Mouse (Mus musculus): Measurements from ENCODE around the gene Chmp1a. TPM values are rescaled to one million over a fixed set of nuclear protein-coding genes. Genes with fewer than 3 reads are reported as not detected.

The Chmp1a gene
- total and polyA plus RNA-seq, 3 experiments: 67.5 to 83.2 (median 69.5) TPM

DNA sequence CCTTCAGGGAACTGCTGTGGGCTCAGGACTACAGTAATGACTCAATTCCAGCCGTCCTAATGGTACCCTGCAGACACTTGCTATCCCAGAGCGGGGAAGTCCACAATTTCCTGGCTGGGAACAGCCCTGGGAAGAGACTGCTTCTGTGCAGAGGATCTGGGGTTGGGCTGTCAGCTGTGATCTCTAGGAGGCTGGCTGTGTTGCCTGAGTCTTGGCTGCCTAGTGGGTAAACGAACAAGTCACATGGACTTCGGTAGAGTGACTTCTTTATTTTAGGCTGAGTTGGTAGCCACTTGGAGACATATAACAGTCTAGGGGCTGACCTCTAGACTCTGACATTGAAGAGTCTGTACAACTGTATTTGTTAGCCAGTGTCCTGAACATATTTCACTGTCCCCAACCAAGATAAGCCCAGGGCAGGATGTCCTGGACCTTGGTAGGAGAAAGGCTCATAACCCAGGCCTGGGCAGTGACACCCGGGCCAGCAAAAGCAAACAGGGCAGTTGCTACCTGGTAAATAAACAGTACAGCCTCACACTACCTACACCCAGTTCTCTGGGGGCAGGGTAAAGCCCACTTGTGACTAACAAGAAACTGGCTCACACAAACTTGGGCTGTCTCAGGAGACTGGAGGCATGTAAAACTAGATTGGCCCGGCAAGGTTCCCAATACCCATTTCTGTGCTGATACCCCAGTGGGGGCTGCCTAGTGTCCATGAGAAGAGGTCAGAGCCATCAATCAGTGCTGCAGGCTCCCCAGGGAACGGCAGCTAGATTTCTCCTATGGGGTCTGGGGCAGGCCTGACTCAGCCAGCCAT, 29.8 kb upstream of the Chmp1a start:
- in situ Hi-C loops (cut with MboI; ENCODE audit: low pct_ligation_motif_present, low pct_unique_long_range_greater_than_20kb, low sequenced_read_pairs) (no loop called here), dilution Hi-C loops (cut with MboI; ENCODE audit: extremely low pct_ligation_motif_present, extremely low pct_unique_long_range_greater_than_20kb, low sequenced_read_pairs) (no loop called here)
- Histone ChIP-seq H3K4me1 (ENCODE audit: control insufficient read depth in 1 of 2, insufficient read depth in 2 of 2) (no peaks in the 10 kb centered on the region), H3K4me2 (ENCODE audit: insufficient read depth, low read depth, poor library complexity, severe bottlenecking) (no peak overlapping the region), H3K9ac (ENCODE audit: insufficient read depth, low read depth) (no peak overlapping the region), H3K9me3 (replicated peaks; ENCODE audit: low read length) (no peaks in the 10 kb centered on the region), H3K79me2 (replicated peaks; ENCODE audit: control insufficient read depth, extremely low read depth, insufficient read depth, poor library complexity, severe bottlenecking) (no peaks in the 10 kb centered on the region), H3K27ac (ENCODE audit: insufficient read depth, low read depth) (no peak overlapping the region), H3K36me3 (replicated peaks in 1 of 2; ENCODE audit: control insufficient read depth in 1 of 2, insufficient read depth in 1 of 2, low read length in 1 of 2) (peaks cover 20 to 62% of the 10 kb centered on the region in 2 experiments), H3K27me3 (replicated peaks) (no peaks in the 10 kb centered on the region), H3K4me3 (replicated peaks in 1 of 3; ENCODE audit: low read depth in 2 of 3, low read length in 2 of 3, poor library complexity in 1 of 3) (no peak overlapping the region)
- TF ChIP-seq POLR2A (IDR thresholded peaks at IDR 0.05; ENCODE audit: low read depth, low read length) (no peak), NELFE (IDR thresholded peaks at IDR 0.05; ENCODE audit: low read depth, low read length) (no peak), SIN3A (IDR thresholded peaks at IDR 0.05; ENCODE audit: low read length) (no peak), MAFK (IDR thresholded peaks at IDR 0.05; ENCODE audit: insufficient replicate concordance, low read length) (no peak), HCFC1 (IDR thresholded peaks at IDR 0.05; ENCODE audit: low read depth, low read length) (no peak), TCF12 (IDR thresholded peaks at IDR 0.05; ENCODE audit: low read depth, low read length) (no peak), MEF2A (IDR thresholded peaks at IDR 0.05; ENCODE audit: borderline replicate concordance, low read depth, low read length) (no peak), ZNF384 (IDR thresholded peaks at IDR 0.05; ENCODE audit: low read depth, low read length) (no peak), CHD1 (IDR thresholded peaks at IDR 0.05; ENCODE audit: low read depth, low read length) (no peak), SMC3 (IDR thresholded peaks at IDR 0.05; ENCODE audit: low read depth, low read length) (no peak), JUND (conservative IDR thresholded peaks at IDR 0.05; ENCODE audit: low read depth, low read length) (no peak), ETS1 (conservative IDR thresholded peaks at IDR 0.05; ENCODE audit: low read depth, low read length) (no peak)
- no peak for DNase-seq (ENCODE audit: extremely low read depth)

GRCm38 (mm10) chr8:123239398-123239797, 26.8 kb upstream of the Chmp1a start:
- peaks cover 13 to 17% of the 10 kb centered on the region in 2 experiments for H3K4me1 ChIP-seq (ENCODE audit: control insufficient read depth in 1 of 2, insufficient read depth in 2 of 2)

More at GRCm38 (mm10) chr8:123239398-123239797, 26.8 kb upstream of the Chmp1a start:
- in situ Hi-C loops (cut with MboI; ENCODE audit: low pct_ligation_motif_present, low pct_unique_long_range_greater_than_20kb, low sequenced_read_pairs) (no loop called here), dilution Hi-C loops (cut with MboI; ENCODE audit: extremely low pct_ligation_motif_present, extremely low pct_unique_long_range_greater_than_20kb, low sequenced_read_pairs) (no loop called here)
- no peak for DNase-seq (ENCODE audit: extremely low read depth)
- no peaks in the 10 kb centered on the region for H3K9me3 ChIP-seq (replicated peaks; ENCODE audit: low read length)
- H3K27ac ChIP-seq (ENCODE audit: insufficient read depth, low read depth): no peak overlapping the region
- H3K27me3 ChIP-seq (replicated peaks): no peaks in the 10 kb centered on the region
- H3K79me2 ChIP-seq (replicated peaks; ENCODE audit: control insufficient read depth, extremely low read depth, insufficient read depth, poor library complexity, severe bottlenecking): no peaks in the 10 kb centered on the region
- H3K4me3 ChIP-seq (replicated peaks in 1 of 3; ENCODE audit: low read depth in 2 of 3, low read length in 2 of 3, poor library complexity in 1 of 3): no peak overlapping the region
- no peak for TF ChIP-seq RCOR1 (conservative IDR thresholded peaks at IDR 0.05; ENCODE audit: low read depth, low read length)
- TF ChIP-seq BHLHE40 (IDR thresholded peaks at IDR 0.05; ENCODE audit: low read depth, low read length): no peak
- no peak for TF ChIP-seq PAX5 (IDR thresholded peaks at IDR 0.05; ENCODE audit: low read length)
- no peak for TF ChIP-seq POLR2AphosphoS2 (IDR thresholded peaks at IDR 0.05; ENCODE audit: low read depth, low read length)
- TF ChIP-seq USF2 (conservative IDR thresholded peaks at IDR 0.05; ENCODE audit: low read depth, low read length): no peak
- TF ChIP-seq MYC (IDR thresholded peaks at IDR 0.05; ENCODE audit: low read depth, low read length): no peak
- no peak for TF ChIP-seq CHD1 (IDR thresholded peaks at IDR 0.05; ENCODE audit: low read depth, low read length)
- H3K36me3 ChIP-seq (replicated peaks in 1 of 2; ENCODE audit: control insufficient read depth in 1 of 2, insufficient read depth in 1 of 2, low read length in 1 of 2): peaks cover 3 to 33% of the 10 kb centered on the region in 2 experiments
- no peak overlapping the region for H3K9ac ChIP-seq (ENCODE audit: insufficient read depth, low read depth)
- H3K4me2 ChIP-seq (ENCODE audit: insufficient read depth, low read depth, poor library complexity, severe bottlenecking): no peak overlapping the region
